Mouse (Mus musculus): ENCODE measurements around the gene Rassf10.

Gene Rassf10

GRCm38 (mm10) chr7:112953777-112954291 lies at the start of gene Rassf10:
Gene Rassf10, plus strand, starts transcription at chr7:112953962.
- in situ Hi-C loops (cut with MboI; ENCODE audit: low pct_unique_long_range_greater_than_20kb in 1 of 2, low sequenced_read_pairs in 2 of 2, unreplicated experiment in 1 of 2), result no loop called here

GRCm38 (mm10) chr7:112906848-112907247 lies 46.9 kb upstream of the Rassf10 start:
- in situ Hi-C loops (cut with MboI; ENCODE audit: low pct_unique_long_range_greater_than_20kb in 1 of 2, low sequenced_read_pairs in 2 of 2, unreplicated experiment in 1 of 2), result no loop called here

DNA sequence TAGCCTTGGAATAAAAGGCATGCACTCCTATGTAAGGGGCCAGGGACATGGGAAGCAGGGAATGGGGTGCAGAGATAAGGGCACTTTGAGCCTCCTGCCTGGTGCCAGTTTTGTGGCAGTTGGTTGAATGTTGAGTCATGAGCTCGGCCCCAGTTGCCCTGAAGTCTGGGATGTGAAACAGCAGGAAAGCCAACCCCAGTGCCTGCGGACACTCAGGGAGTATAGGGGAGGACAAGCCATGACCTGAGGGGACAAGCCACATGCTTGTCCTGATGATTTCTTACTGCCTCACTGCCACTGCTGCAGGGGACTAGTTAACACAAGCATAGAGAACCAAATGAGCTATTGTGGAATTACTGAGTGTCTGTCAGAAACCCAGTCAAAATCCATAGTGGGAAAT lies 46.3 kb upstream of the Rassf10 start:
- in situ Hi-C loops (cut with MboI; ENCODE audit: low pct_unique_long_range_greater_than_20kb in 1 of 2, low sequenced_read_pairs in 2 of 2, unreplicated experiment in 1 of 2), result no loop called here

DNA sequence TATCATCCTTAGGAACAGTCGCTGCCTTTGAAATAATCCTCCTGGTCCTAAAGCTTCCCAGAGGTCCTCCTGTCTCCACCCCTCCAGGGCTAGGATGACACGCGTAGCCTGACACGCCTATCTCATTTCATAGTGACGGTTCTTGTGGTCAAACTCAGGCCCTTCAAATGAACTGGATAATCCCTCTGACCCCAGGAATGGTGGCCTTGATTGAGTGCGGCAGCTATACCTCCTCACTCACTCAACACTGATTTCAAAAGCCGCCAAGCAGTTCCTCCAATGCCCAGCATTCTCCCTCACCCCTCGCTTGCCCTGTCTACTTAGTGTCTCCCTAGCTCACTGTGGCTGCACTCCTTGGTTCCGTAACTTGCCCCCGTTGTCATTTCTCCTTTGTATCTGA lies 44.6 kb upstream of the Rassf10 start:
- in situ Hi-C loops (cut with MboI; ENCODE audit: low pct_unique_long_range_greater_than_20kb in 1 of 2, low sequenced_read_pairs in 2 of 2, unreplicated experiment in 1 of 2), result no loop called here

- in situ Hi-C loops (cut with MboI; ENCODE audit: low pct_unique_long_range_greater_than_20kb in 1 of 2, low sequenced_read_pairs in 2 of 2, unreplicated experiment in 1 of 2), result no loop called here
Observed at GRCm38 (mm10) chr7:112912969-112913368, 40.8 kb upstream of the Rassf10 start.

GRCm38 (mm10) chr7:112915571-112915970 lies 38.2 kb upstream of the Rassf10 start:
- in situ Hi-C loops (cut with MboI; ENCODE audit: low pct_unique_long_range_greater_than_20kb in 1 of 2, low sequenced_read_pairs in 2 of 2, unreplicated experiment in 1 of 2), result no loop called here

- in situ Hi-C loops (cut with MboI; ENCODE audit: low pct_unique_long_range_greater_than_20kb in 1 of 2, low sequenced_read_pairs in 2 of 2, unreplicated experiment in 1 of 2), result no loop called here
Observed at GRCm38 (mm10) chr7:112917613-112918278, 36.0 kb upstream of the Rassf10 start.

- in situ Hi-C loops (cut with MboI; ENCODE audit: low pct_unique_long_range_greater_than_20kb in 1 of 2, low sequenced_read_pairs in 2 of 2, unreplicated experiment in 1 of 2), result no loop called here
Observed at GRCm38 (mm10) chr7:112918279-112918991, 35.3 kb upstream of the Rassf10 start.

GRCm38 (mm10) chr7:112919845-112920244 lies 33.9 kb upstream of the Rassf10 start:
- in situ Hi-C loops (cut with MboI; ENCODE audit: low pct_unique_long_range_greater_than_20kb in 1 of 2, low sequenced_read_pairs in 2 of 2, unreplicated experiment in 1 of 2), result loop anchor here (5.0 to 10.0 kb wide), 3 partner anchors 205 to 335 kb away; no protein-coding TSS in a partner anchor

DNA sequence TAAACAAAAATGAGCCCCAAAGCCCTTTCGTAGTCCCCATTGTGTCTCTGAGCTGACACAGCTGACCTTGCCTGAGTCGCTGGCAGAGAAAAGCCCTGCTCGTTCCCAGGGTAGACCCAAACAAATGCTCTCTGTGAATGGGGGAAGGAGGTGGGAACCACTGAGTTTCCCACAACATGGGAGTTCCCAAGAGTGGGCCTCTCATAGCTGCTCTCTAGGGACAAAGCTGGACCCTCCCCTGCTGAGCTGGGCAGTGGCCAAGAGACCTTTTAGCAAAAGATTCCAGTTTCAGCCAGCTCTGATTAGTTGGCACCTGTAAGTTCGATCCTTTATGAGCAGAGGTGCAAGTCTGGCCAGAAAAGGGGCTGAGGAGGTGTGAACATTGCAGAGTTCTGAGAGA lies 31.0 kb upstream of the Rassf10 start:
- in situ Hi-C loops (cut with MboI; ENCODE audit: low pct_unique_long_range_greater_than_20kb in 1 of 2, low sequenced_read_pairs in 2 of 2, unreplicated experiment in 1 of 2), result loop anchor here (5.0 to 10.0 kb wide), 3 partner anchors 202 to 332 kb away; no protein-coding TSS in a partner anchor

- in situ Hi-C loops (cut with MboI; ENCODE audit: low pct_unique_long_range_greater_than_20kb in 1 of 2, low sequenced_read_pairs in 2 of 2, unreplicated experiment in 1 of 2), result loop anchor here (5.0 to 10.0 kb wide), 3 partner anchors 201 to 331 kb away; no protein-coding TSS in a partner anchor
Observed at GRCm38 (mm10) chr7:112923712-112924111, 30.1 kb upstream of the Rassf10 start.

DNA sequence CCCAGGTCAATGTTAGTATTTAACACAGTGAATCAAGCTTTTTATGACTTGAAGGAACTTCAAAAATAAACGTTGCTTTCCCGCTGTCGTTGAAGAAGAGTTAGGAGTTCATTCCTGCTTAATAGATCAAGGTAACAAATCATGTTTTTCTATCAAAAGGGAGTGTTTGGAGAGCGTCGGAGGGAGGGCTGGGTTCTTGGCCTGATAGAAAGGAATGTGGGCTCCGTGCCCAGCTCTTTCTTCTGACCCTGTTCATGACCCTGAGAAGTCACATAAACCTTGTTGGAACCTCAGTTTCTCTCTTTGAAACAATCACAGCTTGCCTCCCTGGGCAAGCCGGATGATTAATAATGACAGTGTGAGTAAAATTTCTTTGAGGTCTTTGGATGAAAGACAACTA lies 23.1 kb upstream of the Rassf10 start:
- in situ Hi-C loops (cut with MboI; ENCODE audit: low pct_unique_long_range_greater_than_20kb in 1 of 2, low sequenced_read_pairs in 2 of 2, unreplicated experiment in 1 of 2), result loop anchor here in 1 of 2 experiments (25.0 kb wide), 1 partner anchor 382 kb away; no protein-coding TSS in a partner anchor

DNA sequence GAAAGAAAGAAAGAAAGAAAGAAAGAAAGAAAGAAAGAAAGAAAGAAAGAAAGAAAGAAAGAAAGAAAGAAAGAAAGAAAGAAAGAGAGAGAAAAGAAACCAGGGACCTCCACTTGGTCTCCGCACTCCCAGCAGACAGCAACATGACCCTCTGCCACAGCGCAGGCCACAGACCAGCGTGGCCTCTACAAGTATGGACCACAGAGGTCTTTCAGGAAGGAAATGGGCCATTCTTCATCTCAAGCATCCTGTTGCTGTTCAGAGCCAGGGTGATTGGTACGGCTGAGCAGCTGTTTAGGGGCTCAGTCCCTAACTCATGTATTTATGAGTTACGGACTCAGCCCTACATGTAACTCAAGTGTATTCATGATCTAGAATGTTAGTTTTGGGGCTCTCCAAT lies 17.9 kb upstream of the Rassf10 start:
- in situ Hi-C loops (cut with MboI; ENCODE audit: low pct_unique_long_range_greater_than_20kb in 1 of 2, low sequenced_read_pairs in 2 of 2, unreplicated experiment in 1 of 2), result loop anchor here in 1 of 2 experiments (25.0 kb wide), 1 partner anchor 376 kb away; no protein-coding TSS in a partner anchor

- in situ Hi-C loops (cut with MboI; ENCODE audit: low pct_unique_long_range_greater_than_20kb in 1 of 2, low sequenced_read_pairs in 2 of 2, unreplicated experiment in 1 of 2), result loop anchor here in 1 of 2 experiments (25.0 kb wide), 1 partner anchor 375 kb away; no protein-coding TSS in a partner anchor
Observed at GRCm38 (mm10) chr7:112937089-112937488, 16.7 kb upstream of the Rassf10 start.

DNA sequence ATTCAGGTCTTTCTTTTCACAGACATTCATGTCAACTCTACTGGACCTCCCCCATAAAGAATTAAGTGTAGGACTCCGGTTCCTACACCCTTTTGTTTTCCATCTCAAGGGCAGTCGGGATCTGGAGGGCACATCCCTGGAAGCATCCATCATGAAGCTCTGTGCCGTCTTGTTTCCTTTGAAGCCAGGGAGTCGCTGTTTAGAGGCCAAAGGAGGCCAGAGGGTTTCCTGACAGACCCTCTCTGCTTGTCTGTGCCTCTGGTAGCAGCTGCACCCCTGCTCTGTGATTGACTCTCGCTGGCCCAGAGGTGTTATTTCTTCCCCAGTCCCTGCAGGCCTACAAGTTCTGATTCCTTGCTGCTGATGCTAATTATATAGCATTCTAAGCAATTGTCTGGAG lies 14.8 kb upstream of the Rassf10 start:
- in situ Hi-C loops (cut with MboI; ENCODE audit: low pct_unique_long_range_greater_than_20kb in 1 of 2, low sequenced_read_pairs in 2 of 2, unreplicated experiment in 1 of 2), result loop anchor here in 1 of 2 experiments (25.0 kb wide), 1 partner anchor 373 kb away; no protein-coding TSS in a partner anchor

DNA sequence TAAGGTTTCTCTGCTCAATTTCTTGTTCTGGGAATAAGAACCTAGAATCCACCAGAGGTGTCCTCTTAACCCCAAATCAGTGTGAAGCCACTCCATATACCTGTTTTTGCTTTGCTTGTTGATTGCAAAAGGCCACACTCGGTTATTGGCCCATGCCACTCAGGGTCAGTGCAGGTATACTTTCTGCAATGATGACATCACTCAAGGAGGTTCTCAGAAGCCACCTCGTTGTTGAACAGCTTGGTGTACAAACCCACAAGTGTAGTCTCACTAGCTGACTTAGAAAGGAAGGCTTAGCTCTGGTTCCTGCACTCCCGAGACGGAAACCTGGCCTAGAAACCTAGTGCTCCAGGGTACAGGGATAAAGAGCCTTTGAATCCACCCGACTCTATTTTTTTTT lies 11.2 kb upstream of the Rassf10 start:
- in situ Hi-C loops (cut with MboI; ENCODE audit: low pct_unique_long_range_greater_than_20kb in 1 of 2, low sequenced_read_pairs in 2 of 2, unreplicated experiment in 1 of 2), result loop anchor here in 1 of 2 experiments (25.0 kb wide), 1 partner anchor 370 kb away; no protein-coding TSS in a partner anchor

DNA sequence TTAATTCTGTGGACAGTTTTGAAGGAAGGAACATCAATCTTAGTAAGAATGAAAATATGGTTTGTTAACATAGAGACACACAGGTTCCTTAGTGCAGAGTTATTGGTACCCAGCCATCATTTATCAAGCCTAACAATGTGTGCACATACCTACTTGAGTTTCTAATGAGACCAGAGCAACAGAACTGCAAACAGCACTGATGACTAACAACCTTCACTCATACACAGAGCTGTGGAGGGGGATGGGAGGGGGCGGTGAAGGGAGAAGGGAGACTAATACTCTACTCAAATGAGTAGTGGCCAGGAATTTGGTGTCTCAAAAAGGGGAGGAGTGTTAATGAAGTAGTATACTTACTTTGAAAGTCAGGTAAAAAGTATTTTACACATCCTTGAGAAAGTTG lies 10.7 kb upstream of the Rassf10 start:
- in situ Hi-C loops (cut with MboI; ENCODE audit: low pct_unique_long_range_greater_than_20kb in 1 of 2, low sequenced_read_pairs in 2 of 2, unreplicated experiment in 1 of 2), result loop anchor here in 1 of 2 experiments (25.0 kb wide), 1 partner anchor 369 kb away; no protein-coding TSS in a partner anchor

- in situ Hi-C loops (cut with MboI; ENCODE audit: low pct_unique_long_range_greater_than_20kb in 1 of 2, low sequenced_read_pairs in 2 of 2, unreplicated experiment in 1 of 2), result loop anchor here in 1 of 2 experiments (25.0 kb wide), 1 partner anchor 366 kb away; no protein-coding TSS in a partner anchor
Observed at GRCm38 (mm10) chr7:112946706-112947105, 7.1 kb upstream of the Rassf10 start.
